Mouse (Mus musculus): ENCODE data around the gene Npy1r.

GRCm38 (mm10) chr8:66688395-66688794 is 8.6 kb upstream of the Npy1r start:
- TF ChIP-seq CTCF (IDR thresholded peaks at IDR 0.05; ENCODE audit: borderline replicate concordance, insufficient read depth, low read length) (no peak), POLR2A (IDR thresholded peaks at IDR 0.05; ENCODE audit: low read depth, low read length) (no peak)
